Mouse (Mus musculus) lung, postnatal 4 days (tissue): Measurements from ENCODE around the gene Prr15l.

Experiments used
- DNase-seq, 2 experiments: peaks; one replicate each; pipeline ENCODE4 v3.0.0; 2021

Gene Prr15l

GRCm38 (mm10) chr11:96928088-96928487 lies at the start of gene Prr15l:
Gene Prr15l (plus strand): TSS chr11:96928104.
- no peak for DNase-seq

- DNase-seq = no peak
These were observed 49.2 kb upstream of the Prr15l start for GRCm38 (mm10) chr11:96878715-96879114.

- no peak for DNase-seq
These were observed 48.5 kb upstream of the Prr15l start for GRCm38 (mm10) chr11:96879359-96879758.

- DNase-seq = peak; percentile 48 to 80
These were observed 47.6 kb upstream of the Prr15l start for GRCm38 (mm10) chr11:96880296-96880695.

GRCm38 (mm10) chr11:96885901-96886340 lies 42.0 kb upstream of the Prr15l start:
- no peak for DNase-seq

- no peak for DNase-seq
These were observed 40.9 kb upstream of the Prr15l start for GRCm38 (mm10) chr11:96886942-96887546.

- no peak for DNase-seq
These were observed 35.9 kb upstream of the Prr15l start for GRCm38 (mm10) chr11:96891784-96892527.

- DNase-seq = no peak
These were observed 34.6 kb upstream of the Prr15l start for GRCm38 (mm10) chr11:96893203-96893842.

GRCm38 (mm10) chr11:96895886-96896285 lies 32.0 kb upstream of the Prr15l start:
- DNase-seq = no peak

GRCm38 (mm10) chr11:96899449-96900306 lies 28.2 kb upstream of the Prr15l start:
- peak in 1 of 2 experiments; percentile 57 for DNase-seq

- DNase-seq = no peak
These were observed 26.6 kb upstream of the Prr15l start for GRCm38 (mm10) chr11:96901332-96901731.

GRCm38 (mm10) chr11:96902639-96903635 lies 25.0 kb upstream of the Prr15l start:
- DNase-seq = no peak

GRCm38 (mm10) chr11:96906431-96907161 lies 21.3 kb upstream of the Prr15l start:
- DNase-seq = peak in 1 of 2 experiments; percentile 52

- DNase-seq = no peak
These were observed 19.3 kb upstream of the Prr15l start for GRCm38 (mm10) chr11:96908594-96908993.

- DNase-seq = peak; percentile 76 to 86
These were observed 17.9 kb upstream of the Prr15l start for GRCm38 (mm10) chr11:96910003-96910402.

- DNase-seq = no peak
These were observed 15.2 kb upstream of the Prr15l start for GRCm38 (mm10) chr11:96912682-96913081.

GRCm38 (mm10) chr11:96916044-96916884 lies 11.6 kb upstream of the Prr15l start, which contains the start of gene Cdk5rap3:
Gene Cdk5rap3 (minus strand): TSS chr11:96916496.
- DNase-seq = peak; percentile 99 to 100

GRCm38 (mm10) chr11:96916885-96917396 lies 11.0 kb upstream of the Prr15l start:
- DNase-seq = no peak

- no peak for DNase-seq
These were observed 10.5 kb upstream of the Prr15l start for GRCm38 (mm10) chr11:96917415-96917814.

GRCm38 (mm10) chr11:96919003-96919402 lies 8.9 kb upstream of the Prr15l start:
- DNase-seq = no peak
